Mouse (Mus musculus) liver, adult 2 months (tissue): ENCODE measurements around the gene Usp2. TPM values are rescaled to one million over a fixed set of nuclear protein-coding genes. Genes with fewer than 3 reads are reported as not detected.

Experiments used
- DNase-seq: peaks from one replicate; pipeline ENCODE4 v3.0.0-alpha.2; 2011; ENCODE audit warnings: low read depth, low spot score; ENCODE audit errors: extremely low read depth
- H3K27ac ChIP-seq: fragments of 200-500 bp; replicated peaks from 2 replicates; pipeline ENCODE4 v1.5.1; 2012; ENCODE audit warnings: low read depth, mild to moderate bottlenecking, control low read depth, inconsistent platforms, low read length; ENCODE audit not compliant: insufficient read depth
- H3K27me3 ChIP-seq: fragments of 200-500 bp; 2 replicates; pipeline ENCODE4 v1.6.1; 2012; ENCODE audit warnings: mild to moderate bottlenecking, moderate library complexity, low read length, inconsistent platforms; ENCODE audit not compliant: control insufficient read depth, insufficient read depth
- H3K36me3 ChIP-seq: fragments of 200-500 bp; 2 replicates; pipeline ENCODE4 v1.6.1; 2012; ENCODE audit warnings: low read length, inconsistent platforms; ENCODE audit not compliant: control insufficient read depth, insufficient read depth
- H3K4me1 ChIP-seq: fragments of 200-500 bp; 2 replicates; pipeline ENCODE4 v1.6.1; 2011; ENCODE audit warnings: low read length; ENCODE audit not compliant: control insufficient read depth, insufficient read depth
- H3K4me3 ChIP-seq: fragments of 200-500 bp; 2 replicates; pipeline ENCODE4 v1.5.1; 2011; ENCODE audit warnings: low read depth, mild to moderate bottlenecking, control low read depth, low read length, moderate library complexity; ENCODE audit not compliant: insufficient read depth
- H3K79me2 ChIP-seq: fragments of 200-500 bp; 2 replicates; pipeline ENCODE4 v1.6.1; 2012; ENCODE audit warnings: inconsistent platforms, mild to moderate bottlenecking, low read length, moderate library complexity; ENCODE audit not compliant: control insufficient read depth, insufficient read depth
- H3K9ac ChIP-seq: fragments of 200-500 bp; 2 replicates; pipeline ENCODE4 v1.6.1; 2012; ENCODE audit warnings: low read depth, mild to moderate bottlenecking, control low read depth, inconsistent platforms, low read length
- CTCF ChIP-seq: fragments of 200-500 bp; IDR thresholded peaks from 2 replicates; pipeline ENCODE4 v1.5.1; 2011; ENCODE audit warnings: low read depth, low read length, control low read depth
- POLR2A ChIP-seq: fragments of 200-500 bp; IDR thresholded peaks from 2 replicates; pipeline ENCODE4 v1.6.1; 2011; ENCODE audit warnings: low read length, control low read depth; ENCODE audit not compliant: insufficient read depth; ENCODE audit errors: extremely low read depth
- WGBS: fragments of 180-500 bp; shearing (Covaris S2); methylation state at CpG from one replicate; pipeline ENCODE4 v1.1.7; 2018; 5-methylcytosine and 5-hydroxymethylcytosine counted together
- polyA plus RNA-seq: library from polyadenylated mRNA; depleted of rRNA; stranded (reverse); fragments of >200 nt; gene quantifications from 2 replicates; pipeline ENCODE4 v1.2.3, GENCODE M21; 2012
- total RNA-seq: library from RNA; depleted of rRNA; stranded (reverse); fragments of >200 nt; gene quantifications from 2 replicates; pipeline ENCODE4 v1.2.3, GENCODE M21; 2014

The Usp2 gene
- total and polyA plus RNA-seq, 2 experiments, result 3.1 to 13.6 TPM

- 74% methylated on average over 10 of the region's 10 CpGs for WGBS
- H3K27ac ChIP-seq, result no peak overlapping the region
- H3K79me2 ChIP-seq, result peaks cover 6% of the 10 kb centered on the region; the same call in 1 of the 2 replicates
- no peaks in the 10 kb centered on the region for H3K27me3 ChIP-seq
- H3K4me1 ChIP-seq, result peaks cover 19% of the 10 kb centered on the region
- DNase-seq, result peak; percentile 40
- TF ChIP-seq CTCF (no peak), POLR2A (no peak)
- peak overlapping the region; percentile 15 for H3K4me3 ChIP-seq
- H3K36me3 ChIP-seq, result peaks cover 12% of the 10 kb centered on the region; the same call in 1 of the 2 replicates
- no peak overlapping the region for H3K9ac ChIP-seq
Observed at GRCm38 (mm10) chr9:44086960-44087359, 20.1 kb downstream of the Usp2 start.

GRCm38 (mm10) chr9:44087761-44088455 is 21.1 kb downstream of the Usp2 start:
- peaks cover 6% of the 10 kb centered on the region; the same call in 1 of the 2 replicates for H3K79me2 ChIP-seq
- WGBS, result 19% methylated on average over 15 of the region's 15 CpGs
- H3K27me3 ChIP-seq, result no peaks in the 10 kb centered on the region
- peak; percentile 66 for DNase-seq
- peaks cover 20% of the 10 kb centered on the region; the same call in 1 of the 2 replicates for H3K36me3 ChIP-seq
- no peak overlapping the region; the same call in 1 of the 2 replicates for H3K27ac ChIP-seq
- TF ChIP-seq POLR2A (no peak), CTCF (peak; percentile 2; the same call in 1 of the 2 replicates)
- H3K4me1 ChIP-seq, result peaks cover 19% of the 10 kb centered on the region
- H3K4me3 ChIP-seq, result peak overlapping the region; percentile 9
- peak overlapping the region; percentile 9 for H3K9ac ChIP-seq

GRCm38 (mm10) chr9:44088877-44089608 is 22.2 kb downstream of the Usp2 start:
- Histone ChIP-seq H3K79me2 (peaks cover 6% of the 10 kb centered on the region; the same call in 1 of the 2 replicates), H3K4me3 (no peak overlapping the region), H3K4me1 (peaks cover 14% of the 10 kb centered on the region), H3K9ac (no peak overlapping the region), H3K27ac (no peak overlapping the region), H3K36me3 (peaks cover 27% of the 10 kb centered on the region; the same call in 1 of the 2 replicates), H3K27me3 (no peaks in the 10 kb centered on the region)
- 68% methylated on average over 12 of the region's 12 CpGs for WGBS
- peak; percentile 24 for DNase-seq
- no peak for TF ChIP-seq CTCF
- no peak for TF ChIP-seq POLR2A

GRCm38 (mm10) chr9:44093612-44094503 is 27.0 kb downstream of the Usp2 start:
- TF ChIP-seq POLR2A (no peak), CTCF (peak; percentile 92)
- peaks cover 32% of the 10 kb centered on the region for H3K36me3 ChIP-seq
- no peaks in the 10 kb centered on the region for H3K27me3 ChIP-seq
- H3K4me1 ChIP-seq, result no peaks in the 10 kb centered on the region
- 68% methylated on average over 24 of the region's 24 CpGs for WGBS
- H3K4me3 ChIP-seq, result no peak overlapping the region
- no peak overlapping the region for H3K27ac ChIP-seq
- H3K79me2 ChIP-seq, result no peaks in the 10 kb centered on the region
- peak; percentile 35 for DNase-seq
- H3K9ac ChIP-seq, result no peak overlapping the region

- TF ChIP-seq POLR2A, result no peak
- no peak for TF ChIP-seq CTCF
Observed at GRCm38 (mm10) chr9:44094737-44095136, 27.9 kb downstream of the Usp2 start.

More at GRCm38 (mm10) chr9:44094737-44095136, 27.9 kb downstream of the Usp2 start:
- Histone ChIP-seq H3K27me3 (no peaks in the 10 kb centered on the region), H3K79me2 (no peaks in the 10 kb centered on the region), H3K36me3 (peaks cover 31% of the 10 kb centered on the region), H3K9ac (no peak overlapping the region), H3K4me1 (no peaks in the 10 kb centered on the region), H3K27ac (no peak overlapping the region), H3K4me3 (no peak overlapping the region)
- no peak for DNase-seq
- 86% methylated on average over 3 of the region's 3 CpGs for WGBS
